Mouse (Mus musculus) gastrocnemius, adult 2 months (tissue): ENCODE results near the gene Wars. TPM values are rescaled to one million over a fixed set of nuclear protein-coding genes. Genes with fewer than 3 reads are reported as not detected.

Experiments used
- DNase-seq: peaks from one replicate; pipeline ENCODE4 v3.0.0; 2022
- H3K27ac ChIP-seq: fragments of 200-600 bp; 2 replicates; pipeline ENCODE4 v1.8.1; 2022; ENCODE audit warnings: mild to moderate bottlenecking
- H3K4me3 ChIP-seq: fragments of 200-600 bp; 2 replicates; pipeline ENCODE4 v1.8.1; 2022; ENCODE audit warnings: mild to moderate bottlenecking, moderate library complexity
- CTCF ChIP-seq: fragments of 200-600 bp; IDR thresholded peaks from 2 replicates; pipeline ENCODE4 v1.8.1; 2022; ENCODE audit warnings: antibody characterized with exemption, mild to moderate bottlenecking, moderate library complexity
- intact Hi-C: fragments of 180-260 bp; cut with DNase I; formaldehyde crosslinking; loops from one replicate; pipeline ENCODE4 v1.15.1; 2025
- total RNA-seq, 2 experiments: library from RNA; stranded (reverse); gene quantifications; 2 replicates each; pipeline ENCODE4 v1.2.3; 2021

Wars gene
- total RNA-seq, 2 experiments from 2014 or later: 28.4 to 29.1 TPM

- intact Hi-C loops: loop anchor here (10.0 kb wide), 1 partner anchor 2004 kb away; the partner anchor contains the start of gene Mok
- peak; percentile 65 for DNase-seq
- peak overlapping the region; percentile 71 for H3K27ac ChIP-seq
- TF ChIP-seq CTCF: no peak
- H3K4me3 ChIP-seq: no peak overlapping the region
These were observed 52.8 kb downstream of the Wars start for GRCm38 (mm10) chr12:108841181-108841580.

- H3K4me3 ChIP-seq: peak overlapping the region; percentile 92
- DNase-seq: peak; percentile 23
- no peak for TF ChIP-seq CTCF
- peak overlapping the region; percentile 90 for H3K27ac ChIP-seq
- intact Hi-C loops: no loop called here
These were observed 57.3 kb downstream of the Wars start for GRCm38 (mm10) chr12:108836722-108837121.

- intact Hi-C loops: loop anchor here (2.0 kb wide), 1 partner anchor 41 kb away; no protein-coding TSS in a partner anchor
- peak; percentile 100 for DNase-seq
- peak within 1 kb of the TSS; percentile 92 for H3K4me3 ChIP-seq
- 0 out of 2 replicates have a peak, but pooled peaks have one; percentile 16 for TF ChIP-seq CTCF
- peak within 1 kb of the TSS; percentile 90 for H3K27ac ChIP-seq
These were observed 58.0 kb downstream of the Wars start, which contains the start of the genes Slc25a29 and Slc25a47 for GRCm38 (mm10) chr12:108835840-108836409. Slc25a29 (minus strand) TSS chr12:108835883. Slc25a47 (plus strand) TSS chr12:108836046.

GRCm38 (mm10) chr12:108835208-108835839 lies 58.6 kb downstream of the Wars start:
- TF ChIP-seq CTCF: no peak; the same call in 1 of the 2 replicates
- Histone ChIP-seq H3K4me3 (peak overlapping the region; percentile 92), H3K27ac (peak overlapping the region; percentile 90)
- peak; percentile 89 for DNase-seq
- intact Hi-C loops: loop anchor here (2.0 kb wide), 1 partner anchor 41 kb away; no protein-coding TSS in a partner anchor

GRCm38 (mm10) chr12:108834786-108835185 lies 59.2 kb downstream of the Wars start:
- Histone ChIP-seq H3K27ac (peak overlapping the region; percentile 90), H3K4me3 (peak overlapping the region; percentile 92)
- TF ChIP-seq CTCF: no peak
- DNase-seq: peak; percentile 36
- intact Hi-C loops: loop anchor here (2.0 kb wide), 1 partner anchor 40 kb away; no protein-coding TSS in a partner anchor

GRCm38 (mm10) chr12:108834337-108834736 lies 59.6 kb downstream of the Wars start:
- intact Hi-C loops: loop anchor here (2.0 kb wide), 1 partner anchor 40 kb away; no protein-coding TSS in a partner anchor
- no peak for TF ChIP-seq CTCF
- Histone ChIP-seq H3K27ac (peak overlapping the region; percentile 90), H3K4me3 (peak overlapping the region; percentile 92)
- DNase-seq: peak; percentile 31

GRCm38 (mm10) chr12:108833408-108833807 lies 60.6 kb downstream of the Wars start:
- H3K4me3 ChIP-seq: peak overlapping the region; percentile 92
- peak overlapping the region; percentile 90 for H3K27ac ChIP-seq
- peak; percentile 18 for DNase-seq
- TF ChIP-seq CTCF: no peak
- intact Hi-C loops: no loop called here

- DNase-seq: peak; percentile 80
- intact Hi-C loops: no loop called here
- TF ChIP-seq CTCF: no peak
- H3K27ac ChIP-seq: peak overlapping the region; percentile 90
- peak overlapping the region; percentile 92 for H3K4me3 ChIP-seq
These were observed 61.1 kb downstream of the Wars start for GRCm38 (mm10) chr12:108832851-108833250.

GRCm38 (mm10) chr12:108831966-108832643 lies 61.9 kb downstream of the Wars start:
- DNase-seq: peak; percentile 88
- Histone ChIP-seq H3K4me3 (peak overlapping the region; percentile 92), H3K27ac (peak overlapping the region; percentile 90)
- no peak for TF ChIP-seq CTCF
- intact Hi-C loops: no loop called here

GRCm38 (mm10) chr12:108830358-108830757 lies 63.6 kb downstream of the Wars start:
- no peak for TF ChIP-seq CTCF
- Histone ChIP-seq H3K27ac (peak overlapping the region; percentile 57; the same call in 1 of the 2 replicates), H3K4me3 (no peak overlapping the region)
- no peak for DNase-seq
- intact Hi-C loops: no loop called here

GRCm38 (mm10) chr12:108829636-108830035 lies 64.3 kb downstream of the Wars start:
- Histone ChIP-seq H3K27ac (peak overlapping the region; percentile 57), H3K4me3 (no peak overlapping the region)
- intact Hi-C loops: no loop called here
- TF ChIP-seq CTCF: no peak
- peak; percentile 23 for DNase-seq

- peak; percentile 66 for DNase-seq
- intact Hi-C loops: no loop called here
- TF ChIP-seq CTCF: no peak
- no peak overlapping the region for H3K4me3 ChIP-seq
- H3K27ac ChIP-seq: peak overlapping the region; percentile 38
These were observed 66.3 kb downstream of the Wars start for GRCm38 (mm10) chr12:108827641-108828040.
